Mouse (Mus musculus): ENCODE data around the gene Pycr1.

Gene Pycr1

DNA sequence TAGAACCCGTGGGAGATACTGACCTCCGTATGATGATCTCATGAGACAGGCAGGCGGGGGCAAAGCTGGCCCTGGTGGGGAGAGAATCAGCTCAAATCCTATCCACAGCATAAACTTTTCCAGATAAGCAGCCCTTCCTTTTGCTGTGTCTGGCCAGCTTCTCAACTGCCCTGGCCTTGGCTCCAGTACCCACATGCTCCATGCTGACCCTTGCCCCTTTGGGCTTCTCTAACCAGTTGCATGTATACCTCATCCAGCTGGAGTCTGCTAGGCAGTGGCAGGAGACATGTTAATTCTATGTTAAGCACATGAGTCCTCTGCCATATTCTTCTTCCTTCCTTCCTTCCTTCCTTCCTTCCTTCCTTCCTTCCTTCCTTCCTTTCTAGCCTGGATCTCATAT is 11.2 kb upstream of the Pycr1 start:
- no peak for DNase-seq

DNA sequence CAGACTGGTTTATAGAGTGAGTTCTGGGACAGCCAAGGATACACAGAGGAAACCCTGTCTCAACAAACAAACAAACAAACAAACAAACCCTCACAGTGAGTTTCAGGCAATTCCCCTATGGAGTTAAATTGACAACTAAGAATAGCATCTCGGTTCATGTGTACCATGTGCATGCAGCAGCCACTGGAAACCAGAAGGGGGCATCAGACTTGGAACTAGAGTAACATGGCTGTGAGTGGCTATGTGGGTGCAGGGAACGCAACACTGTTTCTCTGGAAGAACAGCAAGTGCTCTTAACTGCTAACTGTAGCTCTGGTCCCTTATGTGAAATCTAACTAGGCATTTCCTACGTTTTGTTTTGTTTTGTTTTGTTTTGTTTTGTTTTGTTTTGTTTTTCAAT is 8.3 kb upstream of the Pycr1 start:
- no peak for DNase-seq

- DNase-seq: peak; percentile 52
Measured at GRCm38 (mm10) chr11:120648001-120648476, 4.5 kb upstream of the Pycr1 start, which contains the start of gene Myadml2. Gene Myadml2 (minus strand): TSS chr11:120648158.

DNA sequence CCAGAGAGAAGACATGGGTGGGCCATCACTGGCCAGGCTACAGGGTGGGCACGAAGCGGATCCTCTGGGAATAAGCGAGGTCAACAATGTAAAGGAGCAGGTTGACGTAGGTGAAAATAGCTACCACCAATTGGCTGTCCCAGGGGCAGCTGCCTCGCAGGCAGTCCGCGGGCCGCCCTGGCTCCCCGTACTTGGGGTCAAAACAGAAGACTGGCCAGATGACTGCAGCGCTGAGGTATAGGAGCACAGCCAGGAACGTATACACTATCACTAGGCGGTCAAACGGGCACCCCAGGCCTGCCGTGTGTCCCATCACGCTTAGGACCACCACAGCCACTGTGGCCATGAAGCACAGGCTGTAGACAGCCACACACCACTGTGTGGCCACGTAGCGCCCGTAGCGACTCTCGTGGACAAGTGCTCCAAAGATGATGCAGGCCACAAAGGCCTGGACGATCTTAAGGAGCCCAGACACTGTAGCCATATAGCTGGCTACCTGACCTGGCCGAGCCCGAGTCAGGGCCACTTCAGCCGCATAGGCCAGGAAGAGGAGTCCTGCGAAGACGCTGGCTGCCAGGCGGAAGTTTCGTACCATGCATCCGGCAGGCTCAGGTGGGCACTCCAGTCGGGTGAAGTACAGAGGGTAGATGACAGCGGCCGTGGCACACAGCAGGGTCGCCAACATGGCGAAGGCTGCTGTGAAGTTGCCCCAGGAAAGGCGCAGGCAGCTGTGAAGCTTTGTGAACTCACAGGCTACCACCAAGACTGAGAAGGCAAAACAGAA is 3.7 kb upstream of the Pycr1 start:
- DNase-seq: no peak

- peak; percentile 42 for DNase-seq
Measured at GRCm38 (mm10) chr11:120642939-120643600, 499 bp downstream of the Pycr1 start.

- DNase-seq: no peak
Measured at GRCm38 (mm10) chr11:120641869-120642268, 1.7 kb downstream of the Pycr1 start.

DNA sequence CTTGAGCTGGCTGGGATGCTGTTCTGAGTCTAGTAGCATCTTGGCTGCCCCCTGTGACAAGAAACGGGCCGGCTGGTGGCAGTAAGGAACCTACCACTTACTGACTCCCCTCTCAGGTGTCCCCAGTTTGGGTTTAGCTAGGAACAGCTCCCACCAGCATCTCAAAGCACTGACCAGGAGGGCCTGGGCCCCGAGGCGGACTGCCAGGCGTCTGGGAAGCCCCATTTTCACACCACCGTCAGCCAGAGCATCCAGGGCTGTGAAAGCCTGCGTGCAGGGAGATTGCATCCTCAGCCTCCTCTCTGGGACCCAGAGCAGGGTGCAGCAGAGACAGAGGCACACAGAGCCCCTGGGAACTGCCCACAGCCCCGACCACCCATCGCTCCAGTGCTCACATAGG is 2.3 kb downstream of the Pycr1 start:
- no peak for DNase-seq

- no peak for DNase-seq
Measured at GRCm38 (mm10) chr11:120634810-120635209, 8.8 kb downstream of the Pycr1 start.

- peak; percentile 86 for DNase-seq
Measured at GRCm38 (mm10) chr11:120633520-120634343, 9.8 kb downstream of the Pycr1 start, which contains the start of gene Mafg. Gene Mafg (minus strand): TSS chr11:120633600.

GRCm38 (mm10) chr11:120632559-120633519 is 10.7 kb downstream of the Pycr1 start:
- peak; percentile 49 for DNase-seq

- DNase-seq: no peak
Measured at GRCm38 (mm10) chr11:120631726-120632448, 11.7 kb downstream of the Pycr1 start.

DNA sequence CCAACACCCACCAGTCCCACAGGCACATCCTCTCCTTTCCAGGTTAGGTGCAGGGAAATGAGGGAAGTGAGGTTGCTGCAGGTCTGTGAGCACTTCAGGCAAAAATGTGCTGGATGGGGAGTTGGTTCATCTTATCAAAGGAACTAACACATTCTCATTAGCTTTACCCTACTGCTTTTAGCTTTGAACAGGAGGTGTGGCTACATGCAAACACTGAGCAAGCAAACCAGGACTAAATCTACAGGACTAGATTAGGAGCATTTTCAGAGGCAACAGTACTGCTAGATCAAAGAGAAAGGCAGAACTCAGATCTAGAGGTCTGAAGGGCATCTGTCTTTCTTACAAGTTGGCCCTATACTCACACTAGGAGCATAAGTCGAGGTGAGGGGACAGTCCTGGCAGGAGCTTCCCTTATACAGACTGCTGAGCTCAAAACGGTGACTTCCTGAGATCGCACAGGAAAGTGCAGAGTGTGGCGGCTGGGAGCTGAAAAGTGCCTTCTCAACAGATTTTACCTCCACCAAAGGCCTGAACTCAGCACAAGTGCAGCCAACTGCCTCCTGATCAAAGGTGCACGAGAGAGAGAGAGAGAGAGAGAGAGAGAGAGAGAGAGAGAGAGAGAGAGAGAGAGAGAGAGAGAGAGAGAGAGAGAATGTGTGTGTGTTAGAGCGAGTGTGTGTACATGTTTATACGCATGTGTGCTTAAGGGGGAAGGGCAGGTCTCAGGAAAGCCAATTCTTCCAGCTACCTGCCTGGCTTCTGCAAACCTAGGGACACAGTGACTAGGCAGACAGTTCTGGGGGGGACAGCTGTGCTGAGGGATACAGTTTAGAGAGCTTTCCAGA is 12.5 kb downstream of the Pycr1 start:
- DNase-seq: peak; percentile 46

DNA sequence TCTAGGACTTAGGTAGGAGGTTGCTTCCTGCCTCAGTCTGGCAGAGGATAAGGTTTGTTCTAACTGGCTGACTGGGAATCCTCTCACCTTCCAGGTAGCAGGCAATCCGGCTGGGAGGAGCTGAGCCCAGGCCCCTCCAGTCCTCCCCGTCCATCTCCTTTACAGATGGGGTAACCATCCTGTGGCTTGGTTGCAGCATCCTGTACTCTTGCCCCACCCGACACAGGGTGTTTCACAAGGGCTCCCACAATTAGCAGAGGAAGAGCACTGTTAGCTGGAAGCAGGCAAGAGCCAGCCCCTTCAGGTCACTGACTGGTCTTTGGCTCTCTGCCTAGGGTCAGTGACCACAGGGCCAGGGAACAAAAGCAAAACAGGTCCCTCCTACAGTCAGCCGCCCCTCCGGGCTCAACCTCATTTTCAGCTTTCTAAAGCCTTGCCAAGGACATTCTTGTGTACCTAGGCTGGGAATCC is 13.1 kb downstream of the Pycr1 start:
- DNase-seq: no peak

DNA sequence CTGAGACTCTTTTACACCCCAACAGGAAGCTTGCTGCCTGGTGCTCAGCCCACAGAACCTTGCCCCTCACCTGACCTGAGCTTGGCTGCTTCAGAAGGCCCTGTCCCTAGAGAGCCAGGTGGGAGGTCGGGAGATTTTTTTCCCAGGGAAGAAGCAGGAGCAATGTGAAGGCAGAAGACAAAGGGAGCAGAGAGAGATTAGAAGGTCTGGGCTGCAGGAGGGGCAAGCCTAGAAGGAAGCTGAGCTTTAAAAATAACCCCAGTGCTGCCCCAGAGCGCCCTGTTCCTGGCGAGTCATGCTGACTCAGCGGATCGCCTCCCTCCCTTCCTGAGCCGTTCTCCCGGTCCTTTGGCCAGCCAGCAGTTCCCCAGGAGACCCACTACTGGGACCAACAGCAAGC is 13.7 kb downstream of the Pycr1 start:
- no peak for DNase-seq

DNA sequence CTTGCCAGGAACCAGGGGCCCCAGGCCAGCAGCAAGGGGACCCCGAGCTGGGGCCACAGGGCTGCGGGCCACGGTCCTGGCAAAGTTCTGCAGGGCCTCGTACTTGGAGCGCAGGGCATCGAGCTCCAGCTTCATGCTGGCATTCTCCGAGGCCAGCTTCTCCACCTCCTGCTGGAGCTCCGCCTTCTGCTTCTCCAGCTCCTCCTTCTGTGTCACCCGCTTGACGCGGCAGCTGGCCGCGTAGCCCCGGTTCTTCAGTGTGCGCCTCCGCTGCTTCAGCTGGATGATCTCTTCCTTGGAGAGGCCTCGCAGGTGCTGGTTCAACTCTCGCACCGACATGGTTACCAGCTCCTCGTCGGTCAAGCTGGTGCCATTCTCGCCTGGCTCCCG is 14.2 kb downstream of the Pycr1 start:
- DNase-seq: peak; percentile 75

GRCm38 (mm10) chr11:120628601-120629340 is 14.8 kb downstream of the Pycr1 start:
- DNase-seq: no peak

DNA sequence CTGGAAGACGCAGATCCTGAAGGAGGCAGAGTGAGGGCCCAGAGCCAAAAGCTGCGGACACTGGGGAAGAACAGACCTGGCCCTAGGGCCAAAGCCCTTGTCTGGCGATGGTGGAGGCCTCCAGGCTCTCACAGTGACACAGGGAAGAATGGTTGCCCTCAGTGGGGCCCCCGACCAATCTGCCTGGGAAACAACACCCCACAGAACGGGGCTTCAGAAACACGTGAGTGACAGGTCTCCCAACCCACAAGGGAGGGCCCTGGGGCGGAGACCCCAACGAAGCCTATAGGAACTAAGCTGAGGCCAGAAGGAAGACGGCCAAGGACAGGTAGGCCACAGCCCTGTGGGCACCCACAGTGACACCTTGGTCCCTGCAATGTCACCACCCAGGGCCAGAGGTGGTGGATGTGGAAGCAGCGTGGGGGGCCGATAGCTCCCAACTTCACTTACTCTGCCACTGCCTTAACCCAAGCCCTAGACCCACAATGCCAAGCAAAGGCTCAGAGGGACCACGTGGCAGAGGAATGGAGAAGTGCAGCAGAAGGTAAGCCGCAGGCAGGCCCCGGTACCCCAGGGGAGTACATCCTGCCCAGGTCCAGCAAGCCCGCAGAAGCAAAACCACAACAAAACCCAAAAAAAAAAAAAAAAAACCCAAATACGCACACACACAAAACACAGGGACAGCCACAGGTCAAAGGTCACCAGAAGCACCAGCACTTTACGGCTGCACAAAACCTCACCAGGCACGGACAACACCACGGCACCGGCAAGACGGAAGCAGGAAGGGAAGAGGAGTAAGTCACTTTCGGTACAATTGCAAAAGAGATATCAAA is 15.9 kb downstream of the Pycr1 start:
- peak; percentile 72 for DNase-seq

- no peak for DNase-seq
Measured at GRCm38 (mm10) chr11:120626785-120627467, 16.6 kb downstream of the Pycr1 start.
